Mouse (Mus musculus): Measurements from ENCODE around the gene Eif4a2.
"Not testable (repeated sequence)": the region's sequence is repeated elsewhere in the genome, so short reads cannot be mapped to it uniquely, and the experiment has no call there.

- not testable (repeated sequence) for TF ChIP-seq CTCF (IDR thresholded peaks at IDR 0.05; ENCODE audit: borderline replicate concordance, extremely low read depth, insufficient read depth, insufficient read length); POLR2A (IDR thresholded peaks at IDR 0.05; ENCODE audit: borderline replicate concordance, extremely low read depth, insufficient read depth, insufficient read length, poor library complexity, severe bottlenecking)
Observed at GRCm38 (mm10) chr16:23060781-23061325, 46.4 kb upstream of the Eif4a2 start.
